Mouse (Mus musculus): ENCODE measurements around the gene Tmem121. TPM values are rescaled to one million over a fixed set of nuclear protein-coding genes. Genes with fewer than 3 reads are reported as not detected.
"Not testable (repeated sequence)": the region's sequence is repeated elsewhere in the genome, so short reads cannot be mapped to it uniquely, and the experiment has no call there.

The Tmem121 gene
- total RNA-seq, 2 experiments from 2014 or later: 1.4 to 1.5 TPM

- peak; percentile 30 for DNase-seq
These were observed 35.6 kb downstream of the Tmem121 start for GRCm38 (mm10) chr12:113221289-113221688.

GRCm38 (mm10) chr12:113222121-113222636 lies 36.4 kb downstream of the Tmem121 start:
- DNase-seq: peak; percentile 95

GRCm38 (mm10) chr12:113222748-113223147 lies 37.0 kb downstream of the Tmem121 start:
- DNase-seq: peak; percentile 69

GRCm38 (mm10) chr12:113224206-113224605 lies 38.5 kb downstream of the Tmem121 start:
- DNase-seq: no peak

GRCm38 (mm10) chr12:113224687-113225091 lies 39.0 kb downstream of the Tmem121 start:
- DNase-seq: no peak

GRCm38 (mm10) chr12:113227970-113228593 lies 42.4 kb downstream of the Tmem121 start:
- no peak for DNase-seq

- no peak for DNase-seq
These were observed 45.0 kb downstream of the Tmem121 start for GRCm38 (mm10) chr12:113230741-113231140.

GRCm38 (mm10) chr12:113231551-113232263 lies 46.0 kb downstream of the Tmem121 start:
- DNase-seq: not testable (repeated sequence)

- DNase-seq: not testable (repeated sequence)
These were observed 46.6 kb downstream of the Tmem121 start for GRCm38 (mm10) chr12:113232264-113232750.

Other genes starting within 250 kb of the Tmem121 start
- 10 to 100 TPM; 10.3 to 15.7 TPM for gene Nudt14, start 243.8 kb upstream of the Tmem121 start, total RNA-seq (2021)
- gene Btbd6, start 209.4 kb upstream of the Tmem121 start, total RNA-seq (2021): 10 to 100 TPM; 26.0 to 28.1 TPM
- 10 to 100 TPM; 38.3 to 40.8 TPM for gene Brf1, start 185.2 kb upstream of the Tmem121 start, total RNA-seq (2021)
- 10 to 100 TPM; 31.8 to 33.4 TPM for gene Pacs2, start 171.4 kb upstream of the Tmem121 start, total RNA-seq (2021)
- under 1 TPM in 1 of 2 experiments, not detected in 1; 0.29 TPM for gene Tex22, start 111.4 kb upstream of the Tmem121 start, total RNA-seq (2021)
- gene Mta1, start 87.7 kb upstream of the Tmem121 start, total RNA-seq (2021): 10 to 100 TPM; 55.2 to 61.3 TPM
- gene Crip2, start 45.7 kb upstream of the Tmem121 start, total RNA-seq (2021): 1,000 to 10,000 TPM; 1,189 to 1,285 TPM
- 100 to 1,000 TPM; 301 to 312 TPM for gene Crip1, start 39.6 kb upstream of the Tmem121 start, total RNA-seq (2021)
- 10 to 100 TPM in 1 of 2 experiments, 1 to 10 TPM in 1; 9.4 to 10.3 TPM for gene Tedc1, start 29.5 kb upstream of the Tmem121 start, total RNA-seq (2021)

All from heart, postnatal 4 days (tissue).